Mouse (Mus musculus) liver, embryonic 14.5 days (tissue): ENCODE results near the gene Nebl. TPM values are rescaled to one million over a fixed set of nuclear protein-coding genes. Genes with fewer than 3 reads are reported as not detected.

ENCODE experiments used
- ATAC-seq: fragments of 200-750 bp; cut with Nextera tagmentation; 2 replicates; pipeline ENCODE4 v1.8.0; 2017; ENCODE audit warnings: moderate number of reproducible peaks, mild to moderate bottlenecking, moderate library complexity; ENCODE audit not compliant: insufficient read depth
- DNase-seq, 3 experiments: peaks; one replicate each; pipeline ENCODE4 v3.0.0-alpha.2; 2012 to 2013; ENCODE audit warnings: low read depth in 3 of 3, low spot score in 3 of 3
- H3K27ac ChIP-seq: fragments of 300-500 bp; sonication (generic); 2 replicates; pipeline ENCODE4 v1.5.1; 2014; ENCODE audit warnings: moderate library complexity, mild to moderate bottlenecking, control low read depth, inconsistent platforms
- H3K27me3 ChIP-seq: fragments of 300-500 bp; sonication (generic); 2 replicates; pipeline ENCODE4 v1.6.1; 2014; ENCODE audit warnings: mild to moderate bottlenecking, low read length, moderate library complexity; ENCODE audit not compliant: control insufficient read depth, insufficient read depth
- H3K36me3 ChIP-seq: fragments of 300-500 bp; sonication (generic); replicated peaks from 2 replicates; pipeline ENCODE4 v1.6.1; 2014; ENCODE audit warnings: low read depth; ENCODE audit not compliant: control insufficient read depth, insufficient read depth
- H3K4me1 ChIP-seq, 2 experiments: fragments of 200-500 bp in 1 of 2; fragments of 300-500 bp in 1 of 2; sonication (generic) in 1 of 2; replicated peaks; 2 replicates each; pipeline ENCODE4 v1.6.1; 2012 to 2014; ENCODE audit warnings: antibody characterized with exemption in 1 of 2, inconsistent platforms in 1 of 2, low read length in 1 of 2; ENCODE audit not compliant: control insufficient read depth in 2 of 2, insufficient read depth in 2 of 2
- H3K4me2 ChIP-seq: fragments of 300-500 bp; sonication (generic); 2 replicates; pipeline ENCODE4 v1.6.1; 2014; ENCODE audit warnings: low read depth, mild to moderate bottlenecking, control low read depth, moderate library complexity
- H3K4me3 ChIP-seq, 2 experiments: fragments of 200-500 bp in 1 of 2; fragments of 300-500 bp in 1 of 2; sonication (generic) in 1 of 2; 2 replicates each; pipeline ENCODE4 v1.5.1; 2012 to 2014; ENCODE audit warnings: low read depth in 2 of 2, low read length in 2 of 2, mild to moderate bottlenecking in 2 of 2, control low read depth in 1 of 2, inconsistent platforms in 1 of 2, moderate library complexity in 1 of 2; ENCODE audit not compliant: insufficient read depth in 1 of 2
- H3K9ac ChIP-seq: fragments of 300-500 bp; sonication (generic); replicated peaks from 2 replicates; pipeline ENCODE4 v1.6.1; 2014; ENCODE audit warnings: mild to moderate bottlenecking, control low read depth, moderate library complexity
- H3K9me3 ChIP-seq: fragments of 300-500 bp; sonication (generic); 2 replicates; pipeline ENCODE4 v1.6.1; 2016; ENCODE audit warnings: low read length, mixed read lengths; ENCODE audit not compliant: control insufficient read depth
- CTCF ChIP-seq: IDR thresholded peaks from 2 replicates; pipeline ENCODE4 v1.5.1; 2016; ENCODE audit warnings: antibody characterized with exemption, low read depth, control low read depth
- EP300 ChIP-seq: IDR thresholded peaks from 2 replicates; pipeline ENCODE4 v1.6.1; 2016; ENCODE audit warnings: antibody characterized with exemption, low read depth
- WGBS: fragments of 180-500 bp; shearing (Covaris S2); extraction: QIAGEN DNeasy Blood & Tissue Kit; methylation state at CpG from one replicate; pipeline ENCODE4 v1.1.7; 2014; ENCODE audit not compliant: insufficient replicate concordance; 5-methylcytosine and 5-hydroxymethylcytosine counted together
- polyA plus RNA-seq, 2 experiments: library from polyadenylated mRNA; depleted of rRNA in 1 of 2; stranded (reverse) in 1 of 2; unstranded in 1 of 2; fragments of >200 nt; fragmentation: Nextera tagmentation in 1 of 2; extraction: Ambion mirVana in 1 of 2; gene quantifications; 2 replicates each; pipeline versions ENCODE4 v1.2.1 to v1.2.3; 2012 to 2014

The Nebl gene
- polyA plus RNA-seq, 2 experiments, result 0.21 to 0.22 TPM

DNA sequence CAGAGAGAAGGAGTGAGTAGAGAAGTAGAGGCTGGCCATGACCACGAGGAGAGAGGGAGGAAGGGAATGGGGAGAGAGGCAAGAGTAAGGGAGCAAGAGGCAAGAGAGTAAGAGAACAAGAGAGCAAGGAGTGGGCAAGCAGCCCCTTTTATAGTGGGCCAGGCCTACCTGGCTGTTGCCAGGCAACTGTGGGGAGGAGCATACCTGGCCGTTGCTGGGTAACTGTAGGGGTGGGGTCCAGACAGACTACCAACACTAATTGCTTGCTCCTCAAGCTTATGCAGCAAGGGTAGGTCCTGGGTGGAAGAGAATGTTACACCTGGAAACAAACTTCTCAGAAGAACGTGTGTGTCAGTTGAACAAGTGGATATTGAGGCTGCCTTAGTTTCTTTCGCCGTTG is 20.0 kb downstream of the Nebl start:
- Histone ChIP-seq H3K9me3 (no peaks in the 10 kb centered on the region), H3K9ac (no peak overlapping the region), H3K4me3 (no peak overlapping the region), H3K36me3 (no peaks in the 10 kb centered on the region), H3K4me2 (no peak overlapping the region), H3K4me1 (no peaks in the 10 kb centered on the region), H3K27ac (no peak overlapping the region), H3K27me3 (no peaks in the 10 kb centered on the region)
- WGBS, result 64% methylated on average over 5 of the region's 5 CpGs
- no peak for DNase-seq
- ATAC-seq, result no peak
- TF ChIP-seq EP300 (no peak), CTCF (no peak)

DNA sequence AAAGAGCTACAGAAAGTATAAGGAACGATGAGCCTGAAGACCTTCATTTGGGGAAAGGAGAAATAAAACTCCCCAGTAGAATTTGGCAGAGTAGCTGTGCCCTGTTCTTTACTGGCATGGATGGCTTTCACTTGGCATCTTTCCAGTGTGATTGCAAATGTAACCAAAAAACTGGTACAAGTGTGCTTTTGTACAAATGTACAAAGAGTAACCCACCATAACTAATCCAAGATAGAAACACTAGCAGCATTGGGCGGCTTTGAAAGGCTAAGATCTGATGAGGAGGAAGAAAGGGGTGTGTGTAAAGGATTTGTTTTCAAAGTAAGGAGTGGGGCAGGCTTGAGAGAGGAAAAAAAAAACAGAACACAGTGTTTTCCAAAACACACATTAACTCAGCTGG is 21.2 kb downstream of the Nebl start:
- no peak for TF ChIP-seq CTCF
- TF ChIP-seq EP300, result no peak
- Histone ChIP-seq H3K4me1 (no peaks in the 10 kb centered on the region), H3K4me3 (no peak overlapping the region), H3K27me3 (no peaks in the 10 kb centered on the region), H3K4me2 (no peak overlapping the region), H3K36me3 (no peaks in the 10 kb centered on the region), H3K9me3 (no peaks in the 10 kb centered on the region), H3K9ac (no peak overlapping the region), H3K27ac (no peak overlapping the region)
- ATAC-seq (no peak), DNase-seq (no peak)
- WGBS, result 63% methylated on average over 2 of the region's 2 CpGs

DNA sequence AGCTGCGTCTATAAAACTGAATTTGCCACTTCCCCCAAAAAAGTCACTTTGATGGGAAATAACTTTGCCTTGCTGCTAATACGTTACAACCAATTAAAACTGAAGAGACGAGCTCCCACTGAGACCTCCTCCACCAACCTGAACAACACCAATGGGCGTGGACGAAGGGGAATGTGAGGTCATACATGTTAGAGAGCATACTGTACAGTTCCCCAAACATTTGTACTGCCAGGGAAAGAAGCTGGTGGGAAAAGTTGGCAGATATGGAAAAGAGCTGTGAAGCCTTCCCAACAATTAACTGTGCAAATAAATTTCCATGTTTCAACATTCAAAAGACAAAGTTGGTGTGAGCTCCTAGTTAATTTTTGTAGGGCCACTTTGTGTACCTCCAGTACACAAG is 25.3 kb downstream of the Nebl start:
- DNase-seq (no peak), ATAC-seq (no peak)
- Histone ChIP-seq H3K9me3 (no peaks in the 10 kb centered on the region), H3K4me1 (no peaks in the 10 kb centered on the region), H3K27ac (no peak overlapping the region), H3K36me3 (no peaks in the 10 kb centered on the region), H3K27me3 (no peaks in the 10 kb centered on the region), H3K9ac (no peak overlapping the region), H3K4me2 (no peak overlapping the region), H3K4me3 (no peak overlapping the region)
- 52% methylated on average over 5 of the region's 5 CpGs for WGBS
- TF ChIP-seq CTCF, result no peak
- no peak for TF ChIP-seq EP300

DNA sequence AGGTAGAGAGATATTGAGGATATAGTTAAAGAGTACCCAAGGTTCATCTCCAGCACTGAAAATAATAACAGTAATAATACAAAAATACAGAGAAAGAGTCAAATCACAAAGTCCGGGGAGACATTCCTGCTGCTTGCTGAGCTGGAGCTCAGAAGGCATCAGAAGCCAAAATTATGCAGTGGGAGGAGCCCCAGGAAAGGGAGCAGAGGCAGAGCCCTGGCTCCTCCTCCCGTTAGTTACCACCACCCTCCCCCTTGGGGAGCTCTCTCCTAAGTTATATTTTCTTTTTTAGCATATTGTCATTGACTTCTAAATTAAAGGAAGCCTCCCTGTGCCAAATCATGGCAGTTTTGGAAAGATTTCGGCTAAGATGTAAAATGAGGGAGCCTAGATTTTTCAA is 25.8 kb downstream of the Nebl start:
- H3K4me2 ChIP-seq, result no peak overlapping the region
- 44% methylated on average over 3 of the region's 3 CpGs for WGBS
- TF ChIP-seq EP300, result no peak
- no peak for TF ChIP-seq CTCF

DNA sequence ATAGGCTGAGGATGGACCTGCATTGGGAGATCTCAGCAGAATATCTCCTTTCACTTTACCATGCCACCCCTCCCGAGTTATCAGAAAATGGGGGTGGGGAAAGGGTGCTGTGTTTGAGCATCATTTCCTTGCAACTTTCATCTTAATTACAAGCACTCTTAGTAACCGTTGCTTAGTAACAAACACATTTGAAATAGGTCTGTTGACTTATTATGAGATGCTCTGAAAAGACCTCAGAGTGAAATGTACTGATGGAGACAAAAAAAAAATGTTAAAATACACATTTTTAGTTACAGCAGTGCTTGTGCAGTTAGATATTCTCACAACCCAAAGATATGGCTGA is 28.1 kb downstream of the Nebl start:
- no peaks in the 10 kb centered on the region for H3K4me1 ChIP-seq
- no peak overlapping the region for H3K4me2 ChIP-seq
- no peak for ATAC-seq
- H3K27ac ChIP-seq, result no peak overlapping the region
- 35% methylated on average over 2 of the region's 2 CpGs for WGBS
- H3K36me3 ChIP-seq, result no peaks in the 10 kb centered on the region
- DNase-seq, result no peak
- no peaks in the 10 kb centered on the region for H3K27me3 ChIP-seq
- no peak overlapping the region for H3K4me3 ChIP-seq
- H3K9ac ChIP-seq, result no peak overlapping the region
- H3K9me3 ChIP-seq, result no peaks in the 10 kb centered on the region
- TF ChIP-seq CTCF (no peak), EP300 (no peak)

More for the DNA sequence above, 25.8 kb downstream of the Nebl start:
- ATAC-seq (no peak), DNase-seq (no peak)
- no peaks in the 10 kb centered on the region for H3K9me3 ChIP-seq
- no peak overlapping the region for H3K4me3 ChIP-seq
- H3K36me3 ChIP-seq, result no peaks in the 10 kb centered on the region
- no peak overlapping the region for H3K9ac ChIP-seq
- H3K4me1 ChIP-seq, result no peaks in the 10 kb centered on the region
- H3K27me3 ChIP-seq, result no peaks in the 10 kb centered on the region
- no peak overlapping the region for H3K27ac ChIP-seq
